Mouse (Mus musculus): ENCODE results near the gene Atp1a3.

GRCm38 (mm10) chr7:24974893-24975595 lies 30.7 kb downstream of the Atp1a3 start:
- TF ChIP-seq CTCF (IDR thresholded peaks at IDR 0.05; ENCODE audit: extremely low read depth, insufficient read depth, low read length) = peak; percentile 60; the same call in 1 of the 2 replicates
- TF ChIP-seq POLR2A (IDR thresholded peaks at IDR 0.05; ENCODE audit: extremely low read depth, insufficient read depth, low read length) = no peak

Measured in cortical plate, adult 2 months (tissue).